Mouse (Mus musculus): Measurements from ENCODE around the gene Numb. TPM values are rescaled to one million over a fixed set of nuclear protein-coding genes. Genes with fewer than 3 reads are reported as not detected.
"Not testable (repeated sequence)": the region's sequence is repeated elsewhere in the genome, so short reads cannot be mapped to it uniquely, and the experiment has no call there.

Gene Numb
- polyA plus RNA-seq, 1 experiment from 2014 or later = 25.6 TPM

- no peaks in the 10 kb centered on the region for H3K27me3 ChIP-seq
- H3K4me1 ChIP-seq (replicated peaks) = no peaks in the 10 kb centered on the region
- 0 out of 2 replicates have a peak, but pooled peaks cover 2% of the 10 kb centered on the region for H3K9me3 ChIP-seq
- no peak for ATAC-seq (ENCODE audit: low FRiP score)
- WGBS = 74% methylated on average over 2 of the region's 2 CpGs
- no peak overlapping the region for H3K4me2 ChIP-seq
- no peak overlapping the region for H3K4me3 ChIP-seq
- no peak overlapping the region for H3K27ac ChIP-seq
- H3K9ac ChIP-seq = no peak overlapping the region
- H3K36me3 ChIP-seq = no peaks in the 10 kb centered on the region
These were observed 17.6 kb upstream of the Numb start for GRCm38 (mm10) chr12:83939332-83939731.

DNA sequence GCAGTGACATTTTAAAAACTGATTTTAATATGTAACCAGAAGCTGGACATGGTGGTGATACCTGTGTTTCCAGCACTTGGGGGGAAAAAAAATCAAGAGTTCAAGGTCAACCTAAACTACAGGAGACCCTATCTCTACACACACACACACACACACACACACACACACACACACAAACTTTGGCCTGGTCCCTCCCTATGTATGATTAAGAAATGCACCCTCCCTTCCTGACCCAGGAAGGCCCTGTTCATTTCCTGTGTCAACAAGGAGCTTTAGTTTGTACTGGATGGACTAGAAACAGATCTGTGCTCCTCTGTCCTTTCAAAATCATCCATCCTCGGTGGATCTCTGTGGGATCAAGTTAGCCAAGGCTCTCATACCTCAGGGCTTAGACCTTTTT, 16.9 kb upstream of the Numb start:
- not testable (repeated sequence) for H3K9ac ChIP-seq; H3K4me3 ChIP-seq; ATAC-seq (ENCODE audit: low FRiP score); H3K27me3 ChIP-seq; H3K9me3 ChIP-seq; H3K4me1 ChIP-seq (replicated peaks); H3K36me3 ChIP-seq; H3K27ac ChIP-seq; H3K4me2 ChIP-seq
- WGBS = 48% methylated on average over 1 of the region's 1 CpGs

- WGBS = 76% methylated on average over 10 of the region's 10 CpGs
- Histone ChIP-seq H3K36me3 (no peaks in the 10 kb centered on the region), H3K9me3 (0 out of 2 replicates have a peak, but pooled peaks cover 2% of the 10 kb centered on the region), H3K4me2 (no peak overlapping the region), H3K27me3 (no peaks in the 10 kb centered on the region), H3K9ac (no peak overlapping the region), H3K27ac (no peak overlapping the region), H3K4me1 (replicated peaks) (no peaks in the 10 kb centered on the region), H3K4me3 (no peak overlapping the region)
- ATAC-seq (ENCODE audit: low FRiP score) = no peak
These were observed 15.9 kb upstream of the Numb start for GRCm38 (mm10) chr12:83937600-83937999.

GRCm38 (mm10) chr12:83929186-83929804, 7.6 kb upstream of the Numb start:
- Histone ChIP-seq H3K4me3 (no peak overlapping the region), H3K9me3 (no peaks in the 10 kb centered on the region), H3K4me1 (replicated peaks) (no peaks in the 10 kb centered on the region), H3K36me3 (no peaks in the 10 kb centered on the region), H3K9ac (no peak overlapping the region), H3K27ac (no peak overlapping the region), H3K4me2 (no peak overlapping the region), H3K27me3 (no peaks in the 10 kb centered on the region)
- no peak for ATAC-seq (ENCODE audit: low FRiP score)
- WGBS = 34% methylated on average over 2 of the region's 2 CpGs

GRCm38 (mm10) chr12:83927747-83928146, 6.0 kb upstream of the Numb start:
- Histone ChIP-seq H3K4me2 (no peak overlapping the region), H3K4me1 (replicated peaks) (peaks cover 4% of the 10 kb centered on the region), H3K4me3 (no peak overlapping the region), H3K9ac (no peak overlapping the region), H3K27ac (no peak overlapping the region), H3K27me3 (no peaks in the 10 kb centered on the region), H3K9me3 (no peaks in the 10 kb centered on the region), H3K36me3 (no peaks in the 10 kb centered on the region)
- ATAC-seq (ENCODE audit: low FRiP score) = no peak
- 89% methylated on average over 4 of the region's 4 CpGs for WGBS

- Histone ChIP-seq H3K27me3 (no peaks in the 10 kb centered on the region), H3K4me2 (no peak overlapping the region), H3K36me3 (no peaks in the 10 kb centered on the region), H3K4me1 (replicated peaks) (peaks cover 7% of the 10 kb centered on the region), H3K27ac (no peak overlapping the region), H3K9ac (no peak overlapping the region), H3K4me3 (no peak overlapping the region), H3K9me3 (no peaks in the 10 kb centered on the region)
- no peak for ATAC-seq (ENCODE audit: low FRiP score)
- WGBS = 78% methylated on average over 2 of the region's 2 CpGs
These were observed 4.3 kb upstream of the Numb start for GRCm38 (mm10) chr12:83926061-83926460.

- Histone ChIP-seq H3K9ac (no peak overlapping the region), H3K36me3 (no peaks in the 10 kb centered on the region), H3K9me3 (no peaks in the 10 kb centered on the region), H3K27ac (no peak overlapping the region), H3K4me1 (replicated peaks) (peaks cover 15% of the 10 kb centered on the region), H3K27me3 (no peaks in the 10 kb centered on the region), H3K4me2 (no peak overlapping the region), H3K4me3 (no peak overlapping the region)
- WGBS = 71% methylated on average over 7 of the region's 7 CpGs
- no peak for ATAC-seq (ENCODE audit: low FRiP score)
These were observed 3.5 kb upstream of the Numb start for GRCm38 (mm10) chr12:83925160-83925703.

- no peak for ATAC-seq (ENCODE audit: low FRiP score)
- Histone ChIP-seq H3K27me3 (no peaks in the 10 kb centered on the region), H3K4me1 (replicated peaks) (peaks cover 22% of the 10 kb centered on the region), H3K36me3 (no peaks in the 10 kb centered on the region), H3K27ac (no peak overlapping the region), H3K4me3 (no peak overlapping the region), H3K9ac (no peak overlapping the region), H3K9me3 (no peaks in the 10 kb centered on the region), H3K4me2 (no peak overlapping the region)
- 63% methylated on average over 3 of the region's 3 CpGs for WGBS
These were observed 2.6 kb upstream of the Numb start for GRCm38 (mm10) chr12:83924332-83924731.

DNA sequence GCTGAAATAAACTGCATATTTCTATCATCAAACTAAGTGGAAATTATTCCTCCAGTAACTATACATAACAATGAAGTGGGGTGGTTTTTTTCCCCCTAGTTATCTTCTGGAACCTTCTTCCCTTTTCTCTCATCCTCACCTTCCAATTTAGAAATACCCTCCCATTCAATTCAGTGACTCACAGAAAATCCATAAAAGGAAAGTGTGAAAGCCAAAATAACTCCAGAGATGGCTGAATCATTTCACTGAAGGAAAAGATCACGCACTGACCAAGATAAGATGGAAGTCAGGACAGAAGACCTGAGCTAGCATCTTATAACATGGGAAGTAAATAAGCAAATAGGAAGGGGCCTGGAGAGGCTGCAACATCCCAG, 1.7 kb upstream of the Numb start:
- 88% methylated on average over 1 of the region's 1 CpGs for WGBS
- ATAC-seq (ENCODE audit: low FRiP score) = no peak
- H3K36me3 ChIP-seq = no peaks in the 10 kb centered on the region

GRCm38 (mm10) chr12:83922724-83923485, 1.2 kb upstream of the Numb start:
- Histone ChIP-seq H3K27me3 (no peaks in the 10 kb centered on the region), H3K4me1 (replicated peaks) (peaks cover 25% of the 10 kb centered on the region), H3K36me3 (no peaks in the 10 kb centered on the region), H3K4me2 (peak overlapping the region; percentile 53), H3K9me3 (no peaks in the 10 kb centered on the region), H3K27ac (no peak overlapping the region), H3K9ac (peak overlapping the region; percentile 65), H3K4me3 (peak overlapping the region; percentile 92)
- 40% methylated on average over 8 of the region's 8 CpGs for WGBS
- no peak for ATAC-seq (ENCODE audit: low FRiP score)

More for the DNA sequence above, 1.7 kb upstream of the Numb start:
- Histone ChIP-seq H3K27me3 (no peaks in the 10 kb centered on the region), H3K9ac (no peak overlapping the region), H3K4me3 (no peak overlapping the region), H3K9me3 (no peaks in the 10 kb centered on the region), H3K27ac (no peak overlapping the region), H3K4me2 (no peak overlapping the region), H3K4me1 (replicated peaks) (peaks cover 25% of the 10 kb centered on the region)

DNA sequence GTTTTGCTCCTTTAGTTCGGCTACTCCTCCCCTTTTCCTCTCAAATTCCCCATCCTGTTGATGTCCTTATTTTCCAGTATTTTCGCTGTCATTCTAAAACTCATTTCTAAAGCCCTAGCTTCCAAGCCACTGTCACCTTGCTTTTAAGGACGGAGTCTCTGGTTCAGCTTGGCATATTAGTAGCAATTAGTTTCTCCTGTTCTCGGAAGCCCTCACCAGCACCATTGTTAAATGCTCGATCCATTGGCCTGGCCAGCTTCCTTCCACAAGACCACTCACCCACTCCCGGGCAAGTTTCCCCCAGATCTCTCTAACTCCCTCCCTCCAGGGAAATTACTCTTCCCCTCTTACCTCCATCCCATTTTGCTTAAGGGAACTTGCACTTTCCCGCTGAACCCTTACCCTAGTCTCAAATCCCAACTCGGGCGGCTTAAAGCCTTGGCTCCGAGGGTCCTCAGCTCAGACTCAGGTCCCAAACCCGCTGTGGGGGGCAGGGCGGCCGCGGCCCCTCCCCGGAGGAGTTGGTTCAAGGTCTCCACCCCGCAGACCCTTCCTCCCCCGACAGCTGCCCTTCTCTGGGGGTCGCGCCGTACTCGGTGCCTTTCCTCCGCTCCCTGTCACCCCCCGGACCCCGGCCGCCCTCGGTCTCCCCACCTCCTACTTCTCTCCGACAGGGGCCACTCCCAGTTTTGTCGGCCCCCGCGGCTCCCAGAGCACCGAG, 853 bp downstream of the Numb start:
- WGBS = 2% methylated on average over 31 of the region's 31 CpGs
- peak; percentile 0; the same call in 1 of the 2 replicates for ATAC-seq (ENCODE audit: low FRiP score)
- Histone ChIP-seq H3K4me1 (replicated peaks) (peaks cover 25% of the 10 kb centered on the region), H3K9me3 (no peaks in the 10 kb centered on the region), H3K27ac (peak overlapping the region; percentile 91), H3K4me2 (peak overlapping the region; percentile 88), H3K4me3 (peak overlapping the region; percentile 92), H3K9ac (peak overlapping the region; percentile 85), H3K36me3 (peaks cover 4% of the 10 kb centered on the region; the same call in 1 of the 2 replicates), H3K27me3 (no peaks in the 10 kb centered on the region)

DNA sequence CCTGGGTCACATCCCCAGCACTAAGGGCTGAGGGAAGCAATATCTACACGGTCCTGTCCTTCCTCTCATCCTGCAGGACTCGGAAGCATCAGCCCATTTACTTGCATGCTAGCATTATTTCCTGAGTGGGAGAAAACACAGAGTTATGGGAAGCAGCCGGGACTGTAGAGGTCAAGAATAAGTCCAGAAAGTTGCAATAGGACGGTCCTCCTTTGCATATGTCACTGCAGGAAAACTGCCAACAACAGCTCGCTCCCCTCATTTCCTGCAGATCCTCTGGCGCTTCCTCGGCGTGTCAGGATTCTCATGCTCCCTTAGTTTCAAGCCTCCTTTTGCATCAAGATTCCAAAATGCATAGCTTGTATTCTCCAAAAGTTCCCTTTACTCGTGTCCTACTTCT, 4.8 kb downstream of the Numb start:
- H3K9ac ChIP-seq = no peak overlapping the region
- H3K4me3 ChIP-seq = no peak overlapping the region
- 87% methylated on average over 9 of the region's 9 CpGs for WGBS
- H3K27me3 ChIP-seq = no peaks in the 10 kb centered on the region
- peaks cover 8% of the 10 kb centered on the region; the same call in 1 of the 2 replicates for H3K36me3 ChIP-seq
- no peak for ATAC-seq (ENCODE audit: low FRiP score)
- H3K4me2 ChIP-seq = no peak overlapping the region
- no peaks in the 10 kb centered on the region for H3K9me3 ChIP-seq
- H3K27ac ChIP-seq = no peak overlapping the region
- peaks cover 18% of the 10 kb centered on the region for H3K4me1 ChIP-seq (replicated peaks)

Measured in hindbrain, embryonic 13.5 days (tissue).